Mouse (Mus musculus) left cerebral cortex, adult 6 months (tissue): ENCODE results near the gene Fam192a. TPM values are rescaled to one million over a fixed set of nuclear protein-coding genes. Genes with fewer than 3 reads are reported as not detected.

Experiments
- long read RNA-seq, 2 experiments: library from polyadenylated mRNA; unstranded; transcript quantifications; one replicate each; pipeline ENCODE4 v2.0.0; 2019 to 2020
- polyA plus RNA-seq: library from polyadenylated mRNA; unstranded; fragments of <200 nt; fragmentation: Nextera tagmentation; gene quantifications from 2 replicates; pipeline ENCODE4 v1.2.3, GENCODE M21; 2021

Gene Fam192a
- polyA plus RNA-seq, result 25.3 and 28.4 TPM in 2 replicates
- long read RNA-seq, experiment 1, transcript Fam192a-201 (8 exons, 2,873 nt), result major isoform, 153 of 199 reads
- long read RNA-seq, experiment 1, partial matches to known transcripts, result 8 of 199 reads
- long read RNA-seq, experiment 1, other reads (novel, unspliced or antisense), result 37 of 199 reads
- long read RNA-seq, experiment 2, transcript Fam192a-201 (8 exons, 2,873 nt), result major isoform, 28 of 50 reads
- long read RNA-seq, experiment 2, partial matches to known transcripts, result 13 of 50 reads
- long read RNA-seq, experiment 2, other reads (novel, unspliced or antisense), result 9 of 50 reads

GRCm38 (mm10) chr8:94601607-94602385, at the start of gene Fam192a, which contains the start of gene Rspry1:
TSS of gene Fam192a (minus strand) at chr8:94601997.
TSS of gene Rspry1 (plus strand) at chr8:94601937.

GRCm38 (mm10) chr8:94532873-94533671, 68.7 kb downstream of the Fam192a start, which contains the start of gene Cpne2:
TSS of gene Cpne2 (plus strand) at chr8:94532990.

Other genes starting within 250 kb of the Fam192a start
- 75.3 and 87.3 TPM in 2 replicates for gene Herpud1, start 215.6 kb downstream of the Fam192a start, polyA plus RNA-seq
- gene Nlrc5, start 167.6 kb downstream of the Fam192a start, polyA plus RNA-seq, result 0.13 and 0.18 TPM in 2 replicates
- gene Cpne2, start 69.0 kb downstream of the Fam192a start, polyA plus RNA-seq, result 12.4 and 17.6 TPM in 2 replicates
- gene Rspry1, start 60 bp downstream of the Fam192a start, polyA plus RNA-seq, result 9.9 and 16.3 TPM in 2 replicates
- gene Arl2bp, start 64.6 kb upstream of the Fam192a start, polyA plus RNA-seq, result 9.6 and 111 TPM in 2 replicates
- 57.7 and 70.9 TPM in 2 replicates for gene Pllp, start 94.3 kb upstream of the Fam192a start, polyA plus RNA-seq
- gene Ccl22, start 143.6 kb upstream of the Fam192a start, polyA plus RNA-seq, result 0.09 and 0.14 TPM in 2 replicates
- 483 and 651 TPM in 2 replicates for gene Cx3cl1, start 170.0 kb upstream of the Fam192a start, polyA plus RNA-seq
- gene Ccl17, start 208.5 kb upstream of the Fam192a start, polyA plus RNA-seq, result 2.5 and 3.2 TPM in 2 replicates
- gene Coq9, start 236.3 kb upstream of the Fam192a start, polyA plus RNA-seq, result 67.1 and 83.8 TPM in 2 replicates
- gene Ciapin1, start 236.4 kb upstream of the Fam192a start, polyA plus RNA-seq, result 34.7 and 34.9 TPM in 2 replicates